Mouse (Mus musculus) liver, embryonic 13.5 days (tissue): ENCODE measurements around the gene Olfr1199. TPM values are rescaled to one million over a fixed set of nuclear protein-coding genes. Genes with fewer than 3 reads are reported as not detected.

ENCODE experiments used
- ATAC-seq: fragments of 200-750 bp; cut with Nextera tagmentation; 2 replicates; pipeline ENCODE4 v1.8.0; 2017; ENCODE audit warnings: low read depth, mild to moderate bottlenecking, moderate number of reproducible peaks, moderate library complexity
- DNase-seq: peaks from one replicate; pipeline ENCODE4 v3.0.0; 2022
- H3K27ac ChIP-seq: fragments of 300-500 bp; sonication (generic); 2 replicates; pipeline ENCODE4 v1.5.1; 2015; ENCODE audit warnings: moderate library complexity, mild to moderate bottlenecking, inconsistent platforms
- H3K27me3 ChIP-seq: fragments of 300-500 bp; sonication (generic); 2 replicates; pipeline ENCODE4 v1.6.1; 2015; ENCODE audit warnings: mild to moderate bottlenecking, inconsistent platforms
- H3K36me3 ChIP-seq: fragments of 300-500 bp; sonication (generic); 2 replicates; pipeline ENCODE4 v1.6.1; 2015; ENCODE audit warnings: mild to moderate bottlenecking, inconsistent platforms
- H3K4me1 ChIP-seq: fragments of 300-500 bp; sonication (generic); replicated peaks from 2 replicates; pipeline ENCODE4 v1.6.1; 2015; ENCODE audit warnings: inconsistent platforms
- H3K4me2 ChIP-seq: fragments of 300-500 bp; sonication (generic); 2 replicates; pipeline ENCODE4 v1.6.1; 2015; ENCODE audit warnings: inconsistent platforms, mild to moderate bottlenecking, moderate library complexity
- H3K4me3 ChIP-seq: fragments of 300-500 bp; sonication (generic); replicated peaks from 2 replicates; pipeline ENCODE4 v1.5.1; 2015; ENCODE audit warnings: mild to moderate bottlenecking, inconsistent platforms
- H3K9ac ChIP-seq: fragments of 300-500 bp; sonication (generic); 2 replicates; pipeline ENCODE4 v1.6.1; 2015; ENCODE audit warnings: mild to moderate bottlenecking, inconsistent platforms
- H3K9me3 ChIP-seq: fragments of 300-500 bp; sonication (generic); replicated peaks from 2 replicates; pipeline ENCODE4 v1.6.1; 2016; ENCODE audit warnings: inconsistent platforms
- WGBS: fragments of 180-500 bp; shearing (Covaris S2); methylation state at CpG from one replicate; pipeline ENCODE4 v1.1.7; 2015; ENCODE audit not compliant: insufficient replicate concordance; 5-methylcytosine and 5-hydroxymethylcytosine counted together
- polyA plus RNA-seq: library from polyadenylated mRNA; unstranded; fragments of >200 nt; fragmentation: Nextera tagmentation; extraction: Ambion mirVana; gene quantifications from 2 replicates; pipeline ENCODE4 v1.2.1, GENCODE M21; 2015

Olfr1199 gene
- not detected in 2 replicates for polyA plus RNA-seq

DNA sequence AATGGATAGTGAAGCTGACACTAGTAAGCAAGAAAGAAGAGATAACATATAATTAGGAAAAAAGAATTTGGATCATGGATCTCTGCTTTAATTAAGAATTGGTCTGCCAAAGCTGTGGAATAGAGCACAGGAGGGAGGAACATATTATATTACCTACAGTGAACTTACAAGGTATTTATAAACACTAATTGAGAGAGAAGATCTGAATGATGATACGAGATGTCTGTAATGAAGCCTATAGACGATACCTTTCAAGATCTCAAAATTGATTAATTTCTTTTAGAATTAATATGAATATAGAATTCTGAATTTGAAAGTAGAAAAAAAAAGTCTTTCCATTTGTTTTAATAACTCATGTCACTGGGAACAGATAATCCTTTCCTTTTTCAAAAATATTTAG is at the start of gene Olfr1199:
Gene Olfr1199, minus strand, starts transcription at position 101 of the 400 bp plus-strand sequence.
- Histone ChIP-seq H3K9ac (no peak within 1 kb of the TSS), H3K4me2 (no peak within 1 kb of the TSS), H3K9me3 (no peaks in the 10 kb centered on the region), H3K36me3 (no peaks in the 10 kb centered on the region), H3K4me1 (no peaks in the 10 kb centered on the region), H3K27me3 (no peaks in the 10 kb centered on the region), H3K27ac (no peak within 1 kb of the TSS), H3K4me3 (no peak within 1 kb of the TSS)
- DNase-seq = no peak
- no peak for ATAC-seq
- WGBS = 77% methylated on average over 2 of the region's 2 CpGs

DNA sequence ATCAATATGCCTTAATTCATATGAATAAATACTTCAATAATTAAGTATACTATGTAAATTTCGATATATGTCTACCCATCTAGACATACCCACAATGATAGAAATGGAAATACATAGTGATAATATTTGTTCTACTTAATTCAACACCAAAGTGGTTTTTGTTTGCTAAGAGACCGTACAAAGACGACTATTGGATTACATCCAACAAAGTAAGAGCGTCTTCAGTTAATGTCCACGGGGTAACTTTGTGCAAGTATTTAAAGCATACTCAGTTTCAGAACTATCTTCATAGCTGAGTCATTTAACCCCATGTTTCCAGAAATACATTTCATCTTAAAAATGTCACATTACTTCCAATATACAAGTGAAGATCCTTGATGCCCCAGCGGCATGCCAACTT is 32.5 kb upstream of the Olfr1199 start, which contains the start of gene Olfr1201:
Gene Olfr1201, plus strand, starts transcription at position 301 of the 400 bp plus-strand sequence.
- H3K36me3 ChIP-seq = no peaks in the 10 kb centered on the region
- H3K4me1 ChIP-seq = no peaks in the 10 kb centered on the region
- no peak within 1 kb of the TSS for H3K4me3 ChIP-seq
- WGBS = 66% methylated on average over 6 of the region's 6 CpGs
- no peaks in the 10 kb centered on the region for H3K9me3 ChIP-seq
- no peak within 1 kb of the TSS for H3K4me2 ChIP-seq
- no peak within 1 kb of the TSS for H3K27ac ChIP-seq
- DNase-seq (no peak), ATAC-seq (no peak)
- H3K9ac ChIP-seq = no peak within 1 kb of the TSS
- H3K27me3 ChIP-seq = no peaks in the 10 kb centered on the region

DNA sequence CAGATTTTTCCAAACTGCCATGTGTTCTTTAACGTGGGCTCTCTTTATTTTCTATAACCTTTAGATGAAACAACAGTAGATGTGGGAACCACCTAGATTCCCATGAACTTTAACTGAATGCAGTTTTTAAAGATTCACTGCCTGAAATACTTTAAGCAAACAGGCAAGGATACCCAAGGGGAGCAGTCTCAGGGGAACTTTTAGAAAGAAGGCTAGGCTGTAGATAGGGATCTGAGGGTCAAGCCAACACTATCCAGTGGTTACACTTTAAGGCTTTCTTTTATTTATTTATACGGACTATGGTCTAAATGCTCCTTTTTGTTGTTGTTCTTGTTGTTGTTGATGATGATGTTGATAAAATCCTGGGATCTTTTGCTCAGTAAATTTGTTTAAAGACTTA is 10.1 kb upstream of the Olfr1199 start, which contains the start of gene Olfr1200:
Gene Olfr1200, minus strand, starts transcription at position 101 of the 400 bp plus-strand sequence.
- no peaks in the 10 kb centered on the region for H3K36me3 ChIP-seq
- WGBS = 51% methylated on average over 2 of the region's 2 CpGs

DNA sequence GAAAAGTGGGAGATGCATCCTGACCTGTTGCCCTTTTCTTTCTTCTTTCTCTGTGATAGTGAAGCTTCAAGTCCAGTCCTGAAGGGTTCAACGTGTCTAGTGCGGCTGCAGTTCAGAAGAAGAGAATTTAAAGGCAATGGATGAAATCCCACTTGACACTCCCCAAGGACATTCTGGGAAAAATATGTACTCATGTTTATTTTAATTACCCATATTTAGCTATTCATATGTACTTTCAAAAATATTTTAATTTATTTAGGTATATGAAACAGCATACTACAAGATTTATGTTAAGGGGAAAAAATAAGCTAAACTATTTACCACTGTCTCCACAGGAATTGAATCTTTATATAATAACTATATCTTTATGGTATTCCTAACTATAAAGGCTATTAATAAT is 9.0 kb downstream of the Olfr1199 start, which contains the start of gene Olfr1198:
Gene Olfr1198, minus strand, starts transcription at position 101 of the 400 bp plus-strand sequence.
- no peak within 1 kb of the TSS for H3K4me2 ChIP-seq
- H3K27ac ChIP-seq = no peak within 1 kb of the TSS
- no peak within 1 kb of the TSS for H3K9ac ChIP-seq
- ATAC-seq = no peak
- H3K9me3 ChIP-seq = no peaks in the 10 kb centered on the region
- H3K36me3 ChIP-seq = no peaks in the 10 kb centered on the region
- no peak within 1 kb of the TSS for H3K4me3 ChIP-seq
- no peak for DNase-seq
- WGBS = 70% methylated on average over 2 of the region's 2 CpGs
- no peaks in the 10 kb centered on the region for H3K4me1 ChIP-seq
- no peaks in the 10 kb centered on the region for H3K27me3 ChIP-seq

More for the DNA sequence above, 10.1 kb upstream of the Olfr1199 start, which contains the start of gene Olfr1200:
- Histone ChIP-seq H3K27me3 (no peaks in the 10 kb centered on the region), H3K9ac (no peak within 1 kb of the TSS), H3K4me3 (no peak within 1 kb of the TSS), H3K4me1 (no peaks in the 10 kb centered on the region), H3K4me2 (no peak within 1 kb of the TSS), H3K9me3 (no peaks in the 10 kb centered on the region), H3K27ac (no peak within 1 kb of the TSS)
- ATAC-seq = no peak
- no peak for DNase-seq

DNA sequence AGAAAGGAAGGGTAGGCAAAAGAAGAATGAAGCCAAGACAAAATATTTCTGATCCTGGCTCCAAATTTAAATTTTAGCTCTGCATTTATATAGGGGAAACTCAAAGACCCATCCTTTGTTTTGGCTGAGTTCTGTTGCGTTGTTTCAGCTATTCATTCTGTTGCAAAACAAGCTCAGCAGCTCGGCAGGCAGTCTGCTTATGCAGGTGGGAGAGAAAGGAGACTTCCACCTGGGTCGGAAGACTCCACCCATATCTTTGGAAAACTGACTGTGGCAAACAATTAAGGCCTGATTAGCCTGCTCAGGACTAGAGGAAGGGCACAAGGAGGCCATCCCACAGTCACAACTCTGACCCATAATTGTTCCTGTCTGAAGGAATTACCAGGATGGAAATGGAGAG is 16.9 kb downstream of the Olfr1199 start:
- no peaks in the 10 kb centered on the region for H3K9me3 ChIP-seq
- H3K36me3 ChIP-seq = no peaks in the 10 kb centered on the region
- H3K27ac ChIP-seq = no peak overlapping the region
- H3K4me2 ChIP-seq = no peak overlapping the region
- WGBS = 59% methylated on average over 3 of the region's 3 CpGs
- no peak overlapping the region for H3K9ac ChIP-seq
- no peak for ATAC-seq
- H3K27me3 ChIP-seq = no peaks in the 10 kb centered on the region
- no peak for DNase-seq
- no peak overlapping the region for H3K4me3 ChIP-seq
- no peaks in the 10 kb centered on the region for H3K4me1 ChIP-seq

DNA sequence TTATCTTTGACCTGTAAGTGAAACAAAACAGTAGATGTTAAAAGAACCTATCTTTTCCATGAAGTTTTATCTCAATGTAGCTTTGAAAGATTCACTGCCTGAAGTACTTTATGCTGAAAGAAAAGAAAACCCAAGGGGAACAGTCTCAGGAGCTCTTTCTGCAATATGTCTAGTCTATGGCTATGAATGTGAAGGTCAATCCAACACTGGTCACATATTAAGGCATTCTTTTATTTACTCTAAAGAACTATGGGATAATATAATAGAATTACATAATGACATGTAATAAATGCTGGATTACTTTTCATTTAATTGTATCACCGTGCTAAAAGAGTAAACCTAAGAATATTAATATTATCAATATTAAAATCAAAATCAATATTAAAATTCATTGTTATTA is 28.0 kb downstream of the Olfr1199 start, which contains the start of gene Olfr1197:
Gene Olfr1197, minus strand, starts transcription at position 101 of the 400 bp plus-strand sequence.
- no peak within 1 kb of the TSS for H3K4me2 ChIP-seq
- no peak within 1 kb of the TSS for H3K27ac ChIP-seq
- no peaks in the 10 kb centered on the region for H3K36me3 ChIP-seq
- H3K9me3 ChIP-seq = no peaks in the 10 kb centered on the region
- no peaks in the 10 kb centered on the region for H3K27me3 ChIP-seq
- ATAC-seq (no peak), DNase-seq (no peak)
- no peak within 1 kb of the TSS for H3K4me3 ChIP-seq
- no peak within 1 kb of the TSS for H3K9ac ChIP-seq
- no peaks in the 10 kb centered on the region for H3K4me1 ChIP-seq
- 63% methylated on average over 1 of the region's 1 CpGs for WGBS

DNA sequence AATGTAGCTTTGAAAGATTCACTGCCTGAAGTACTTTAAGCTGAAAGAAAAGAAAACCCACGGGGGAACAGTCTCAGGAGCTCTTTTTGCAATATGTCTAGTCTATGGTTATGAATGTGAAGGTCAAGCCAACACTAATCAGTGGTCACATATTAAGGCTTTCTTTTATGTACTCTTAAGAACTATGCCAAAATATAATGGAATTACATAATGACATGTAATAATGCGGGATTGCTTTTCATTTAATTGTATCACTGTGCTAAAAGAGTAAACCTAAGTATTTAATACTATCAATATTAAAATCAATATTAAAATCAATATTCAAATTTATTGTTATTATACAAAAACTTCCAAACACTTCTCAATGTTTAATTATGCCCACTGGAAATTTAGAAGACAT is 55.8 kb downstream of the Olfr1199 start, which contains the start of gene Olfr1196:
Gene Olfr1196, minus strand, starts transcription at position 101 of the 400 bp plus-strand sequence.
- no peak within 1 kb of the TSS for H3K27ac ChIP-seq
- no peak within 1 kb of the TSS for H3K4me3 ChIP-seq
- no peak for ATAC-seq
- DNase-seq = no peak
- H3K4me1 ChIP-seq = no peaks in the 10 kb centered on the region
- H3K27me3 ChIP-seq = no peaks in the 10 kb centered on the region
- no peak within 1 kb of the TSS for H3K9ac ChIP-seq
- H3K9me3 ChIP-seq = no peaks in the 10 kb centered on the region
- no peak within 1 kb of the TSS for H3K4me2 ChIP-seq
- WGBS = 65% methylated on average over 2 of the region's 2 CpGs
- H3K36me3 ChIP-seq = no peaks in the 10 kb centered on the region

Other genes with a start within 250 kb of the Olfr1199 start
- gene Olfr1186, start 241.9 kb downstream of the Olfr1199 start, polyA plus RNA-seq = not detected in 2 replicates
- not detected in 2 replicates for gene Olfr1188, start 203.5 kb downstream of the Olfr1199 start, polyA plus RNA-seq
- not detected in 2 replicates for gene Olfr1189, start 174.0 kb downstream of the Olfr1199 start, polyA plus RNA-seq
- gene Olfr1191-ps1, start 119.9 kb downstream of the Olfr1199 start, polyA plus RNA-seq = not detected in 2 replicates
- not detected in 2 replicates for gene Olfr1192-ps1, start 112.0 kb downstream of the Olfr1199 start, polyA plus RNA-seq
- not detected in 2 replicates for gene Olfr1193, start 84.8 kb downstream of the Olfr1199 start, polyA plus RNA-seq
- not detected in 2 replicates for gene Olfr1195, start 71.3 kb downstream of the Olfr1199 start, polyA plus RNA-seq
- gene Olfr1196, start 55.9 kb downstream of the Olfr1199 start, polyA plus RNA-seq = not detected in 2 replicates
- gene Olfr1197, start 28.1 kb downstream of the Olfr1199 start, polyA plus RNA-seq = not detected in 2 replicates
- gene Olfr1198, start 9.1 kb downstream of the Olfr1199 start, polyA plus RNA-seq = not detected in 2 replicates
- gene Olfr1200, start 10.0 kb upstream of the Olfr1199 start, polyA plus RNA-seq = not detected in 2 replicates
- not detected in 2 replicates for gene Olfr1201, start 32.6 kb upstream of the Olfr1199 start, polyA plus RNA-seq
- gene Olfr1202, start 54.0 kb upstream of the Olfr1199 start, polyA plus RNA-seq = not detected in 2 replicates
- gene Olfr1205, start 69.3 kb upstream of the Olfr1199 start, polyA plus RNA-seq = not detected in 2 replicates
- not detected in 2 replicates for gene Olfr1204, start 88.8 kb upstream of the Olfr1199 start, polyA plus RNA-seq
- not detected in 2 replicates for gene Olfr1206, start 102.8 kb upstream of the Olfr1199 start, polyA plus RNA-seq
- not detected in 2 replicates for gene Olfr1208, start 141.8 kb upstream of the Olfr1199 start, polyA plus RNA-seq
- not detected in 2 replicates for gene Olfr1209, start 154.7 kb upstream of the Olfr1199 start, polyA plus RNA-seq
- gene Olfr1211, start 177.6 kb upstream of the Olfr1199 start, polyA plus RNA-seq = not detected in 2 replicates
- not detected in 2 replicates for gene Olfr1212, start 193.5 kb upstream of the Olfr1199 start, polyA plus RNA-seq
- gene Gm13762, start 219.8 kb upstream of the Olfr1199 start, polyA plus RNA-seq = not detected in 2 replicates
- not detected in 2 replicates for gene Olfr1214, start 232.2 kb upstream of the Olfr1199 start, polyA plus RNA-seq
- not detected in 2 replicates for gene Olfr1215, start 246.5 kb upstream of the Olfr1199 start, polyA plus RNA-seq